ENCODE assay signal across 8 mouse cellular contexts in genomic region chr5:71699696-71700467, GRCm38 (mm10). TPM values are rescaled to one million over a fixed set of nuclear protein-coding genes. Genes with fewer than 3 reads are reported as not detected.
A peak's percentile ranks its signal among the peaks of the same experiment; 100 is the strongest.
DNase-seq lines count a peak whose midpoint lies in the region; ATAC-seq lines count a peak whose summit lies in the region.

No protein-coding gene starts in this region.

- no peaks in the 10 kb centered on the region for H3K9me3 ChIP-seq in intestine, embryonic 16.5 days (ENCODE audit: control insufficient read depth, low read length)
- no peaks in the 10 kb centered on the region for H3K9me3 ChIP-seq in midbrain, embryonic 16.5 days (replicated peaks; ENCODE audit: control insufficient read depth, low read length, poor library complexity, severe bottlenecking)

- H3K27ac ChIP-seq in intestine, embryonic 16.5 days (ENCODE audit: low read length), result no peak overlapping the region
- H3K27ac ChIP-seq in midbrain, embryonic 16.5 days (ENCODE audit: low read length), result peak overlapping the region; percentile 79

- peaks cover 10% of the 10 kb centered on the region; the same call in 1 of the 2 replicates for H3K4me1 ChIP-seq in intestine, embryonic 16.5 days (ENCODE audit: control insufficient read depth, insufficient read depth, low read length)
- H3K4me1 ChIP-seq in midbrain, embryonic 16.5 days (ENCODE audit: control insufficient read depth, insufficient read depth, low read length), result peaks cover 3% of the 10 kb centered on the region

- H3K4me2 ChIP-seq in intestine, embryonic 16.5 days (ENCODE audit: low read depth, low read length), result peak overlapping the region; percentile 94
- peak overlapping the region; percentile 83 for H3K4me2 ChIP-seq in midbrain, embryonic 16.5 days (ENCODE audit: low read length)

- peak overlapping the region; percentile 55 for H3K4me3 ChIP-seq in intestine, embryonic 16.5 days (ENCODE audit: low read length)
- H3K4me3 ChIP-seq in midbrain, embryonic 16.5 days (ENCODE audit: low read depth, low read length), result peak overlapping the region; percentile 62

- intact Hi-C loops in left cerebral cortex, postnatal 10 days (cut with DNase I), result loop anchor here (5.0 to 10.0 kb wide), 2 partner anchors 193 to 275 kb away; no protein-coding TSS in a partner anchor

- 2% methylated on average over 19 of the region's 19 CpGs for WGBS in intestine, embryonic 16.5 days
- under 1% methylated on average over 19 of the region's 19 CpGs for WGBS in midbrain, embryonic 16.5 days

- no peaks in the 10 kb centered on the region for H3K36me3 ChIP-seq in intestine, embryonic 16.5 days (ENCODE audit: control insufficient read depth, insufficient read depth, low read length)
- H3K36me3 ChIP-seq in midbrain, embryonic 16.5 days (ENCODE audit: control insufficient read depth, insufficient read depth, low read length), result no peaks in the 10 kb centered on the region

- peak; percentile 43 to 77 for DNase-seq in adrenal gland, adult (ENCODE audit: inconsistent age in 2 of 2, low spot score in 1 of 2)
- DNase-seq in cerebellum, adult 9-11 months, result peak; percentile 64
- peak; percentile 20 to 83 for DNase-seq in frontal cortex, adult 2 months (ENCODE audit: extremely low spot score in 1 of 2, low spot score in 1 of 2)
- DNase-seq in left cerebral cortex, postnatal 10 days (ENCODE audit: extremely low spot score in 1 of 2, low spot score in 2 of 2), result peak; percentile 69 to 74
- DNase-seq in urinary bladder, postnatal 25 days (ENCODE audit: low spot score), result peak; percentile 9
- no peak for DNase-seq in spleen, postnatal 10 days (ENCODE audit: low spot score in 2 of 2)

- no peaks in the 10 kb centered on the region; the same call in 1 of the 2 replicates for H3K27me3 ChIP-seq in intestine, embryonic 16.5 days (replicated peaks; ENCODE audit: control insufficient read depth, insufficient read depth, low read length)
- H3K27me3 ChIP-seq in midbrain, embryonic 16.5 days (ENCODE audit: control insufficient read depth, insufficient read depth, low read depth, low read length), result no peaks in the 10 kb centered on the region

- ATAC-seq in intestine, embryonic 16.5 days, result no peak
- ATAC-seq in midbrain, embryonic 16.5 days, result 0 out of 2 replicates have a peak, but pooled peaks have one; percentile 9

- H3K9ac ChIP-seq in intestine, embryonic 16.5 days (ENCODE audit: low read depth, low read length), result no peak overlapping the region
- H3K9ac ChIP-seq in midbrain, embryonic 16.5 days (ENCODE audit: low read depth, low read length), result peak overlapping the region; percentile 74

RNA-seq across cellular contexts. Expression of gene Gabra4, which starts 41.8 kb away (rescaled TPM):
- polyA plus RNA-seq in frontal cortex, adult 2 months (2012; rRNA removed), result 41.6 and 43.5 TPM in 2 replicates
- 2.5 and 3.2 TPM in 2 replicates for polyA plus RNA-seq in intestine, embryonic 16.5 days (2015; fragmentation: Nextera tagmentation; extraction: Ambion mirVana)
- total RNA-seq in left cerebral cortex, postnatal 10 days (2021), result 10 to 100 TPM; 66.8 to 67.1 TPM
- polyA plus RNA-seq in midbrain, embryonic 16.5 days (2015; fragmentation: Nextera tagmentation; extraction: Ambion mirVana), result 23.6 and 27.6 TPM in 2 replicates

RNA-seq across cellular contexts. Expression of gene Gabrb1, which starts 42.0 kb away (rescaled TPM):
- polyA plus RNA-seq in frontal cortex, adult 2 months (2012; rRNA removed), result 17.4 and 19.2 TPM in 2 replicates
- polyA plus RNA-seq in intestine, embryonic 16.5 days (2015; fragmentation: Nextera tagmentation; extraction: Ambion mirVana), result 0.35 and 0.43 TPM in 2 replicates
- total RNA-seq in left cerebral cortex, postnatal 10 days (2021), result 10 to 100 TPM; 83.0 to 86.6 TPM
- polyA plus RNA-seq in midbrain, embryonic 16.5 days (2015; fragmentation: Nextera tagmentation; extraction: Ambion mirVana), result 40.9 and 48.1 TPM in 2 replicates

Comparison
In these comparisons a context has a peak if more than half of its experiments do, and no peak if none do; other contexts are left out.
1. DNase-seq: peak in adrenal gland, adult (2 of 2), cerebellum, adult 9-11 months (single experiment), frontal cortex, adult 2 months (2 of 2), left cerebral cortex, postnatal 10 days (2 of 2) and urinary bladder, postnatal 25 days (single experiment); none in spleen, postnatal 10 days (0 of 2).
2. RNA of gene Gabrb1, which starts 42.0 kb away (polyA plus RNA-seq): 40.9 to 48.1 TPM in midbrain, embryonic 16.5 days and 17.4 to 19.2 TPM in frontal cortex, adult 2 months; 0.35 to 0.43 TPM in intestine, embryonic 16.5 days; every median in the first group is over 10 times any median in the second.